Mouse (Mus musculus): ENCODE data around the gene Nceh1. TPM values are rescaled to one million over a fixed set of nuclear protein-coding genes. Genes with fewer than 3 reads are reported as not detected.

Gene Nceh1
- polyA plus RNA-seq (2017; shearing (Covaris generic)), result 22.5 TPM

GRCm38 (mm10) chr3:27182733-27183600 is at the start of gene Nceh1:
Nceh1 (plus strand) TSS chr3:27182965.

GRCm38 (mm10) chr3:27153701-27154209 is 29.0 kb upstream of the Nceh1 start, which contains the start of gene Ect2:
Ect2 (minus strand) TSS chr3:27153878.

DNA sequence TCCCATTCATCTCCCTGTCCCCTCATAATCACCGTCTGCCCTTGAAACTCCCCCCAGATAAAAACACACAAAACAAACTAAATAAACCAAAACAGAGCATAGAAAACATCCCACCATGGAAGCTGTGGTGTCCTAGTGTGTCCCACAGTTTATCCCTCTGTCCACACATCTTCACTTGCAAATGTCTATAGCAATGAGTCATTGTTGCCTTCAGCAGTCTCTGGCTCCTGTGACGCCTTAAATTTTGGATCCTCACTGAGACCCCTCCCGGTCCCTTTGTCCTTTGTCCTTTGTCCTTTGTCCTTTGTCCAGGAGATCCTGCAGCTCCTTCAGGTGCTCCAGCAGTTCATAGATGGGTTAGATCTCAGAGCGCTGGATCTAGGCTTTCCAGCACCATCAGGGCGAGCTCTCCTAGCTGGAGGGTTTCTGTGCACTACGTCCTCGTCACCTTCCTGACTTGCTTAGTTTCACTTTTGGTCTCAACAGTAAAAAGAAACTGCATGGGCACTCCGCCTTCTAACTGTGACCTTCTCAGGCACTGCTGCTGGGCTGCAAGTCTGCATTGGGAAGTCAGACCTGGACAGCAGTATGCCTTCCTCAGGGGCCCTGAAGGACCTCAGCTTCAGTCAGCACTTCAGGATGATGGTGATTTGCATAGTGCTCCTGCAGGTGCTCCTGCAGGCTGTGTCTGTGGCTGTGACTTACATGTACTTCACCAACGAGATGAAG is 134.0 kb downstream of the Nceh1 start, which contains the start of gene Tnfsf10:
Tnfsf10 (plus strand) TSS at position 470 of the 729 bp plus-strand sequence.

Other genes starting within 250 kb of the Nceh1 start
- gene Ect2, start 29.1 kb upstream of the Nceh1 start, polyA plus RNA-seq (2017; shearing (Covaris generic)), result 4.0 TPM
- gene Tnfsf10, start 134.1 kb downstream of the Nceh1 start, polyA plus RNA-seq (2017; shearing (Covaris generic)), result 20.5 TPM
- not detected for gene Ghsr, start 188.4 kb downstream of the Nceh1 start, polyA plus RNA-seq (2017; shearing (Covaris generic))